Mouse (Mus musculus) heart, adult 18-20 months (tissue): ENCODE measurements at regions not wholly inside any gene's neighbourhood (a gene's known extent, or its start where the extent isn't known, plus 50 kb on each side); places are given as distances from the start of the nearest gene placed in this dataset.
A peak's percentile ranks its signal among the peaks of the same experiment; 100 is the strongest.

ENCODE experiments used
- DNase-seq, 2 experiments: peaks; one replicate each; pipeline ENCODE4 v3.0.0; 2021 to 2022; ENCODE audit warnings: mixed read lengths in 1 of 2

DNA sequence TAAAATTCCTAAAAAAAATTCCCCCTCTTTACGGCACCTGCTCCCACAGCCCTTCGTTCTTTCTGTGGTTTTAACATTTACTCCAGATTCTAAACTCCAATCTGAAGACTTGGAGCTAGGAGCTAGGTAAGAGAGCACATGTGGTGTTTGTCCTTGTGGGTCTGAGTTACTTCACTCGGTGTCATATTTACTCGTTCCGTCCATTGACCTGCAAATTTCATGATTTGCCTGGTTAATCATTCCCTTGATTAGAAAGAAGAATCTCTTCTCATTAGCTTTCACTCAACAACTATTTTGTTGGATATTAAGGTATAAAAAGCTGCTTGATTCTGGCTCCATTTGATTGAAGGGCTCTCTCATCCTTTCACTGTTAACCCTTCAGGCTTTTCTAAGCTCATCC is 231.6 kb upstream of the Hs6st1 start:
- no peak for DNase-seq

DNA sequence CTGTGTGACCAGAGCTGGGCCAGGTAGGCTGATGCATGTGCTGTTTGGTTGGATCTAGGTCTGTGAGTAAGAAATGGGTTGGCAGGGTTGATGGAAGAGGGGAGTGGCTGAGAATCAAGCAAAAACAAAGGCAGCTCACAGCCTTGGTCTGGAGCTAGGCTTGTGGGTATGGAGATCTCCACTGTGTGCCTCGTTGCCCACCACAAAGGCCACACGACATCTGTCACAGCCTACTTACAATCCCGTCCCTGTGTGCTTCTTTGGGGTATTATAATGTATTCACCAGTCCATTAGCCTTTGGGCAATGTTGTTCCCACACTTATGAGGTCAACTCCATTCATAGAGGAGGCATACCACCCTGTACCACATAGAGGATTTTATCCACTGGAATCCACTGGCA is 229.6 kb upstream of the Hs6st1 start:
- DNase-seq, result no peak

DNA sequence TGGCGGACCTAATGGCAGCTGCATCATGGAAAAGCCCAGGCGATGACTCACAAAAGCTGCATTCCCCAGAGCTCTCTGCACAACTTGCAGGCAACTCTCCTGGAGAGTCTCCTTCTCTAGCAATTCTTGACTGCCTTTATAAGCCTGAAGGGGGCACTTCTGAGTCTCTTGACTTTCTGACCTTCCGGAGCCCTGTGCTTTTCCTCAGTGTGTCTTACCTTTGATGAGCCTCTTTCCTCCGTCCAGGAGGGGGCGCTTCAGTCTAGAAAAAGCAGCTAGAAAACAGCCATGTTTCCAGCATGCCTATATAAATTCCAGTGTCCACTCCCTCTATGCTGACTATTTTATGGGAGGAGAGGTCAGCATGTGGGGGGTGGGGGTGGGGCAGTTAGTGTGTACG is 228.8 kb upstream of the Hs6st1 start:
- DNase-seq, result peak; percentile 44 to 74

DNA sequence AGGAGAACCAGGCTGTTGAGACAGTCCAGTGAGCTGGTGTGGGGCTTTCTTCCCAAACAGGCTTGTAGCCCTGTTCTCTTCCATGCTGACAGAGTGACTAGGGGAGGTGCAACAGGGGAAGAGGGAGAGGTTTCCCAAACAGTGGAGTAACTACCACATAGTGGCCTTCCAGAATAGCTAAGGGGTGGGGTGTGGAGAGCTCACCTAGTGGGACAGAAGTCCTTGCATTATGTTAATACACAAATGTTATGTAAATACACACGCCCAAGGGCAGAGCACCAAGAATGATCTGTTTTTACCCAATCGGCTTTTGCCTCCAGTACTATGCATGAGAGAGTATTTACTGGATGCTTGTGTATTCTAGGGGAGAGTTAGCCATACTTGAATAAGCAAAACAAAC is 226.6 kb upstream of the Hs6st1 start:
- DNase-seq, result no peak

DNA sequence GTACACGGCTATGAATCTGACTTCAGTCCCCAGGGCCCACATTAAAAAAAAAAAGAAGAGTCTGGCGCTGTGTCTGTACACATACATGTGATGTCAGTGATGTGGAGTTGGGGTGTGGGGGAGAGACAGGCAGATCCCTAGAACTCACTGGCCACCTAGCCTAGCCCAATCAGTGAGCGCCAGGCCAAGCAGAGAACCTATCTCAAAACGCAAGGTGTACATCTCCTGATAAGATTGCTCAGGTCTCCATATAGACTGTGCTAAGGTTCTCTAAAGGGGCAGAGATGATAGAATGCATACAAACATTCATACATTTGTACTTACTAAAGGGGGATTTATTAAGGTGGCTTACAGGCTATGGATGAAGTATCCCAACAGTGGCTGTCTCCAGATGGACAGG is 225.5 kb upstream of the Hs6st1 start:
- DNase-seq, result no peak

DNA sequence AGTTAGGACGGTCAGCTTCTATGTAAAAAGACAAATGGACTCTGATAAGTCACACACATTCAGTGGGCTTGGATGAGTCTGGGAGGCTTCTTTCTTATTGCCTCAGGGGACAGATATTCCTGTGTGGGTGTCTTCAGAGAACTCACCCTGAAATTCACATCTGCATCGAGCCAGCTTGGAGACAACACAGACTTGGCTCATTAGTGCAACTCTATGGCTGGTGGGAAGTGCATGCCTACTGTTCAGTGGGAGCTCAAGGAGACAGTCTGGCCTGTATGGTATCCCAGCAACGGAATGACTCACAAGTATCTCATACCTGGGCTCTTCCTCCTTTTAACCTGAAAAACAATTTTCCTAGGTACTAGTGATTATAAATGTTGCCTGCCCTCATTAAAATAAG is 224.6 kb upstream of the Hs6st1 start:
- no peak for DNase-seq

DNA sequence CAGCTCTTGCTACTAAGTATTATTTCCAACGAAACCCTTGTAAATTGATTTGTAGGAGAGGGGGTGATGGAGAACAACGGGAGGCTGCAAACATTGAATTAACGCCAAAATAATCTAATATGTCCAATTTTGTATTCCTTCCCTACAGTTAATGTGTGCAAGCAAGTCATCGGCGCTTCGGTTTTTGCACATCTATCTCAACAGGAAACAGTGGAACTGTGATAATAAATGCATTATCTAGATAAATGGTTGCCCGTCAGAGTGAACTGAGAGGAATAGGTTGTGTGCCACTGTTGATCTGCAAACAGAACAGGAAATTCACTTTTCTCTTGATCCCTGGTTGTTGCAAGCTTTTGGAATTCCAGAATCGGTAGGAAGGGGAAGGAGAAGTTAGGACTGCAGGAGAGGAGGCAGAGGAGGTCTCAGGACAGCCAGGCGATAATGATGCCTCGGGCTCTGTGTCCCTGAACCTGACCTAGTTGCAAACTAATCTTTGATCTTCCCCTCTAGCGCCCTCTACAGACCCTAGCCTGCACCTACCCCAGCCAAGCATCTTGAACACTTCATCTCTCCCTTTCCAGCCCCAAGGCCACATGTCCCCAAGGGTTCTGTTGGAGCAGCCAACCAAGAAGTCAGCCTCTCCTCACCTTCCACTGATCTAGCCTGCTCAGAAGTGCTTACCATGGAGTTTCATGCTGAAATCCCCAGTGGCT is 221.8 kb upstream of the Hs6st1 start:
- peak in 1 of 2 experiments; percentile 31 for DNase-seq

DNA sequence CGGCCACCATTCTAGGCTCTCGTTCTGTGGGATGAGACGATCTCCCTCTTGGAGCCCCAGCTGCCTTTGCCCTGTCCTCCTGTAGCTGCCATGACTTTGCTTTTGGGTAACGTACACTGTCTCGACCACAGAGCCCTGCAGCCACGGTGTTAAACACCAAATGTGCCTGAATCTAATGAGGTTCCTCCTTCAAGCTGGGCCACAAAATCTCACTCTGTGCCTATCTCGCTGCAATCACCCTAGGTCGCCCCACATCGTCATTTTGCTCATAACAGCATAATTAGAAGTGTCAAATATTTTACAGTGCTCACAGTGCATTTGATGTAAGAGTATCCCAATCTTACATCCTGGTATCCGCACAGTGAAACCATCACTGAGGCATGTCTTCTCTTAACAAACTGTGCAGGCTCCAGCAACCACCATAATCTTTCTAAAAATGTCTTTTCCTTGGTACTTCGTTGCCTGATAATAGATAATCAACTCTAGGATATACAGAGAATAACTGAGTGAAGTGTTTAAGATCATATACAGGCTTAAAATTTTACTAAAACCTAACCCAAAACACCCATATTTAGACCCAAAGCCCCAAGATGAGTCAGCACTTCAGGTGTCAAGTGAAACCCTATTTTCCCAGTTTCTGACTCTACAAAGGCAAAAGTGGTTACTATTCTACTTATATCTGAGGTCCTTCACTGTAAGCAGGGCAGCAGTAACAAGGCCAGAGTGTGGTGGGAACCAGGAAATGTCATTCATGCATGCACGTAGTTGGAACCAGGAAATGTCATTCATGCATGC is 219.8 kb upstream of the Hs6st1 start:
- DNase-seq, result no peak

DNA sequence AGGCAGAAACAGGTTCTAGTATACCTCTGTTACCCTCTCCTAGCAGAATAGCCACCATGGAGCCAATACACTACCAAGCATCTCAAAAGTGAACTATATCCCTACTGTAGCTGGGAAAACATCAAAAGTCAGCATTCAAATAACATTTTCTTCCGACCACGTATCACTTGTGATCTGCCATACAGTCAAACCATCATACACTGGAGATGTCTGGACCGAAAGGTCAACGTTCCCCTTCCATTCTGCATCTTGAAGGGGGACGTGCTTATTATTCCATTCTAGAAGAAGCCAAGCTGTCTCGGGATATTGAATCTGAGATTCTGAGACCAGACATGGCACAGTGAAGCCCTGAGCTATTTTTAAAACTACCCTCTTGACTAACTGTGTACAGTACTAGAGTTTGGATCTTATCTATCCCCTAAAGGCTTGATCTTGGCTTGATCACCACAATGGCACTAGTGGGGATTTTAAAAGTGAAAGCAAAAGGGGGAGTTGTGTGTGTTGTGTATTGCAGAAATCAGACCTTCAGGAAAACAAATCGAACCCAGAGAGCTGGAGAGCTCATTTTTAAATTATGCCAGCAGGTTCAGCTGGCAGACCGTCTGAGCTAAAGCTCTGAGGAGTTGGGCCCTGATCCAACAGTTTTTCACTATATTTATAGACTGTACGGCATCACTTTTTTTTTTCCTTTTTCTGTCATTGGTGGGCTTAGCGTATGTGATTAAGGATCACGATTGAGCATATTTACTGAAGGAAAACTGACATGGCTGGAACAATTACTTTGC is 218.6 kb upstream of the Hs6st1 start:
- DNase-seq, result peak in 1 of 2 experiments; percentile 16

DNA sequence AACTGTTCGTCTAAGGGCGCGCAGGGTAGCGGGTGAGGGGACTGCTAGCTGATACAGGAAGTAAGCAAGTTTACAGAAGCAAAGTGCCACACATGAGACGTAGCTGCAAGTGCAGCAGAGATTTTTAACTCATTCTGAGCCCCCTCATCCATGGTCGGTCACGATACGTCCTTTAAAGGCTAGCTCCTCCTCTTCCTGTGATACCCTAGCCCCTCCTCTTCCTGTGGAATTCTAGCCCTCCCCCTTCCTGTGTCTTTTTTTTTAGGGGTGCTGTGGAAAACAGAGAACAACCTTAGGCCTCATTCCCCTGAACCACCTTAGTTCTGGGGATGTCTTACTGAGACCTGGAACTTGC is 218.0 kb upstream of the Hs6st1 start:
- DNase-seq, result peak; percentile 12 to 22

DNA sequence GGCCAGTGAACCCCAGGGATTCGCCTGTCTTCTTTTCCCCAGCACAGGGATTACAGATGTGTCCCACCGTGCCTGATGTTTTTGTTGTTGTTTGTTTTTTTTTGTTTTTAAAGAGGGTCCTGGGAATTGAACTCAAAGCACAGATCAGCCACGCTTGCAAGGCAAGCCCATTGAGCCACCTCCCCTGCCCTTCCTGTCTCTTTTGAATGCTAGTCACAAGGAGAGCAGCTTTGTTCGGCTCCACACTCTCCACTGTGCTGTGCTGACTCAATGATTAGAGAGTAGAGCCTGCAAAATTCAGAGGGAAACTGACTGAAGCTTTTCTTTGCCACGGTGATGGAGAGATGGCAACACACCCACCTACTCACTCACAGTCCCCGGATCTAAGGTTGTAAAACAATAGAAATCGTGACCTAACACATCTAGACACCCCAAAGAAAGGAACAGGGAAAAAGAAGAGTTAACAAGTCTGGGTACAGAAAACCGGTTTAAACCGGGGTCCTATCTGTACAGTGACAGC is 217.6 kb upstream of the Hs6st1 start:
- DNase-seq, result no peak

DNA sequence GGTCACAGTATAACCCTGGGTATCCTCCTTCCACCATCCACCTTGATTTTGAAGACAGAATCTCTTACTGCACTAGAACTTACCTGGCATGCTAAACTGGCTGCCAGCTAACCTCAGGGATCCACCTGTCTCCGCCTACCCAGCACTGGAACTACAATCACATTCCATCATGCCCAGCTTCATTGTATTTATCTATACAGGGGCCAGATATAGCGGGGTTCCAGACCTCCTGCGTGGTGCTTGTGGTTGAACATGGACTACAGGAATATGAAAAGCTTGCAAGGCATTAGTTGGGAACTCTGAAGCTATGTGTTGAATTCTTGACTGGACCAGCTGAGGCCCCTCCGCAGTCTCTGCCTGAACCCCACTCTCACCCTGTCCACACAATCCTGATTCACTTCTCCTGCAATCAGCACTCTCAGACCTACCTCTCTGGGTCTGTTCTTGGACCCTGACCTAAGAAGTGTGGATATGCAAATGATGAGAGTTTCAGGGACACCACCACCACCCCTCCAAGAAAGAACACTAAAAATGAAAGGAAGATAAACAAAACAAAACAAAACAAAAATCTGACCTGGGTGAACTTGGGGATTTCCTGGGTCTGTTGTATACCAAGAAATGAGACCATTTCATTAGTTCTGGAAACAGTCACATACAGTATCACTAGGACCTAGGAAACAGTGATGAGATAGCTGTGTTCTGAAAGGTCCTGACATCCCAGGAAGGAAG is 216.4 kb upstream of the Hs6st1 start:
- no peak for DNase-seq

DNA sequence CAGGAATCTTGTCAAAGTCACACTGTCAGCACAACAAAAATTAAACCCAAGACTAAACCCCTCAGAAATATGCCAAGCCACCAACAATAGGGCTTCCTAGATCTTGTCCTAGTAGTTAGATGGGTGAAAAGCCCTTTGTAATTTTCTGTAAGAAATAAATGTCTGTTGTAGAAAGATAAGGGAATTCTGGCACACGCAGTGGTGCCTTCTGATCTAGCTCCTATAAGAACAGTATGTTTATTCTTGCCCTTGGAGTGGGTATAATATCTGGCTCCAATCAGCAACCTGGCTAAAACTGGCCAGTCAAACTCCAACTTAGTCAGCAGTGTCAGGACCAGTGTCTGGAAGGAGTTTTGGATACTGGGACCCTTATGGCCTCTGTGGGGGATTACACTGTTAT is 215.2 kb upstream of the Hs6st1 start:
- DNase-seq, result no peak

DNA sequence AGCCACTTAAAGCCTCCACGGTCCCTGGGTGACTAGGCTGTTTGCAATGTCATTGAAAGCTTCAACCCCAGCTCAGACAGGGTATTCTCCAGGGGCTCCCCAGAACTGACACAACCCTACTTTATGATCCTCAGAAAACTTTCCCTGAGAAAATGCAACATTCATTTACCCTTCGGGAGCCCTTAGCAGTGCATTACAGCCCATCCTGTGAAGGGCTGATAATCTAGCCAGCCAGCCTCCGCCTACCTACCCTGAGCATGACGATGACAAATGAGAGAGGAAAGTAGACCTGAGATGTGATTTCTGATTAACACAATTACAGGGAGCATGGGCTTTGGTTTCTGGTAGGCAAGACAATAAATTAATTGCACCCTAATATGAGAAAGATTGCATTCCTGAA is 212.6 kb upstream of the Hs6st1 start:
- no peak for DNase-seq

DNA sequence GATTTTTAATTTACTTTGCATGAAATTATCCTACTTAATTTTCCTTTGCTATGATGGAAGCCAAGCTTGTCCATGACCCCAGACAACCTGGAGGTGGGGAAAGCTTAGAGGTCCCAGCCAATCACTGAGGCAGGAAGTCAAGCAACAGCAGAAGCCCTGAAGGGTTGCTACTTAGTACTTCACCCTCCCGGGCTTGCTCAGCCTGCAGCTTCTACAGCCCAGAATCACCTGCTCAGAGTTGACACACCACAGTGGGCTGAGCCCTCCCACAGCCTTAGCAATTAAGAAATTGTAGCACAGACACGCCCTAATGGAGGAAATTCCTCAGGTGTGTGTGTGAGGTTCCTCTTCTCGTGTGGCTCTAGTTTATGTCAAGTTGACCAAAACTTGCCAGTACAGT is 209.9 kb upstream of the Hs6st1 start:
- DNase-seq, result no peak

DNA sequence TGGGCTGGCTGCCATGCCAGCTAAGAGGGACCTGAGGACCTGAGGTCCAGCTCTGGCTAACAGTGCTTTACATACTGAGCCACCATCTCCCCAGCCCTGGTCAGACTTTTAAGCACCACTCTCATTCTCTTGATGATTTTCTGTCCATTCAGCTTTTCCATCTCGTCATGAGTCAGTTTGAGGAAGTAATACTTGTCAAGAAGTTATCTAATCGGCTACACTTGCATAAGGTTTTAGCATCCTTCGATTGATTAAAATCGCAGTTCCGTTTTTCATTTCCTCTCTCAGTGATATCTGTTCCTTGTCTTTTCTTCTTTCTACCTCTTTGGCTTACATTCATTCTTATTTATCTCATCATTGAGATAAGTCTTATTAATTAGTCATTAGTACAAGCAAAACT is 207.4 kb upstream of the Hs6st1 start:
- no peak for DNase-seq

DNA sequence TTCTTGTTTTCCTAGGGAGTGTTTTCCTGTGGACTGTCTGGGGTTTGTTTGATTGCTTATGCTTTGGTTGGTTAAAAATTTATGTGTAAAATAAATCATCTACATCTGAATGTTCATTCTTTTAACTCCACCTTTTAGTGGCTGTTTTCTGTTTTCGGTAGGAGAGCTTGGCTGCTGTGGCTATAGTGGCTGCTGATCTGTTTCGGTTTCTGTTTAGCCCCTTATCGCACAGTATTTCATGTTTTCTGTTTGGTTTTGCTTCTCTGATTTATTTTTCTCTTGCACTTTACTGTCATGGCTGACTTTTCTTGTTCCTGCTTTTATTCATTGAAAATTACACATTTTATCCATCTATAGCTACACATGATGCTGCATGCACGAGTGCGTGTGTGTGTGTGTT is 206.0 kb upstream of the Hs6st1 start:
- no peak for DNase-seq

DNA sequence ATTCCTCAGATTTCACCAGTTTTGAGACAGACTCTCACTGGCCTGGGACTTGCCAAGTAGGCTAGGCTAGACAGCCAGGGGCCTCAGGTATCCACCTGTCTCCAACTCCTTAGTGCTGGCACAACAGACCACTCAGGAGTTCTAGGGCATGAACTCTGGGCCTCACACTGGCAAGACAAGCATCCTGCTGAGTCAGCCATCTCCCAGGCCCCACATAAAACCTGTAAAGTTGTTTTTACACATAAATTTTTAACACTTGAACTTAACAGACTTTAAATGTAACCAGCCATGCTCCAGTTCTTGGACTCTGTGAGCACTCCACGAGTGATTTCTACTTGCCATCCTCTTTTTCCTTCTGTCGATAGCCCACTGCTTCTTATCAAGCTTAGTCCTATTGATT is 205.5 kb upstream of the Hs6st1 start:
- DNase-seq, result no peak

DNA sequence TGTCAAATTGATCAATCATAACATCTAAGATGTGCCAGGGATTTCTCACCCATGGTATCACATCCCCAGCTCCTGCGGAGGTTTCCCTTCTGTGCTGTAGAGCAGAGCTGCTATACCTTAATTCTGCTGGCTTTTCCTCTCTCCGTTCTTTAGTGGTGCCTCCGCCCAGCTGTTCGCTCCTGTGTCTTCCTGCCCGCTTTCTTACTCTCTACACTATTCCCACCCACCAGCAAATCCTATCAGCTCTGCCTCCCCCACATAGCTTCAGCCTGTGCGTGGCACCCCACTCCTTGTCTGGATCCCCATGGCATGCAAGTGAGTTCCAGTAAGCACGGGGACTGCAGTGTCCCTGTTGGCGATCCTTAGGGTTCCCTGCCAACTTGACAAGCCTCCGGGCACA is 204.0 kb upstream of the Hs6st1 start:
- no peak for DNase-seq

DNA sequence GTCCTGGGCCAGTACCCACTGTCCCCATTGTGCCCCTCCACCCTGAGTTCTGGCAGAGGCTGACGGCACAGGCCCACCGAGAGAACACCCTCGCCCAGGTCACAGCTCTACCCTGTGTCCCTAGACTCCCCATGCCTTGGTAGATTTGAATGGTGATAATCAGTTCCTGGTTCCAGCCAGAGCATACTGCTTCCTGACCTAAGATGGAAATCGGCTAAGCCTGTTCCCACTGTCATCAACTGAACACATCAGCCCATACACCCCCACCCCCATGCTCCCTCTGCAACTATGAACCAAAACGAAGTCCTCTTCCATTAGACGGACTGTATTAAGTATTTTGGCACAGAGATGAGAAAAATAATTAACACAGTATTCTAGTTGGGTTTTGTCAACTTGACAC is 202.9 kb upstream of the Hs6st1 start:
- no peak for DNase-seq

DNA sequence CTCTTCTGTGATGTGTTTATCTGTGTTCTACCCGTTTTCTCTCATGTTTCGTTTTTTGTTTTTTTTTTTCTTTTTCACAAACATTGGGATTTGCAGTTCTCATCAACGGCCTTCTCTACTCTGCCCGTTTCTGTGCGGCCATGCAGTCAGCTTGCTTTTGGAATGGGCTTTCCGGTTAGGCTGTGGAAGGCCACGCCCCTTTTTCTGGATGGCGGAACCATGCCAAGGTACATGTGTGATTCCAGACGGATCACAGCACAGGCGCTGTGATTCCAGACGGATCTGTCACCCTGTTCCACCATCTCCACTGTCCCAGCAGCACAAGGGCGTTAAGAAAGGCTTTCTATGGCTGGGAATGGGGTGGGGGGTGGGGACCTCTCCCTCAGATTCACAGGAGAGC is 201.6 kb upstream of the Hs6st1 start:
- no peak for DNase-seq

DNA sequence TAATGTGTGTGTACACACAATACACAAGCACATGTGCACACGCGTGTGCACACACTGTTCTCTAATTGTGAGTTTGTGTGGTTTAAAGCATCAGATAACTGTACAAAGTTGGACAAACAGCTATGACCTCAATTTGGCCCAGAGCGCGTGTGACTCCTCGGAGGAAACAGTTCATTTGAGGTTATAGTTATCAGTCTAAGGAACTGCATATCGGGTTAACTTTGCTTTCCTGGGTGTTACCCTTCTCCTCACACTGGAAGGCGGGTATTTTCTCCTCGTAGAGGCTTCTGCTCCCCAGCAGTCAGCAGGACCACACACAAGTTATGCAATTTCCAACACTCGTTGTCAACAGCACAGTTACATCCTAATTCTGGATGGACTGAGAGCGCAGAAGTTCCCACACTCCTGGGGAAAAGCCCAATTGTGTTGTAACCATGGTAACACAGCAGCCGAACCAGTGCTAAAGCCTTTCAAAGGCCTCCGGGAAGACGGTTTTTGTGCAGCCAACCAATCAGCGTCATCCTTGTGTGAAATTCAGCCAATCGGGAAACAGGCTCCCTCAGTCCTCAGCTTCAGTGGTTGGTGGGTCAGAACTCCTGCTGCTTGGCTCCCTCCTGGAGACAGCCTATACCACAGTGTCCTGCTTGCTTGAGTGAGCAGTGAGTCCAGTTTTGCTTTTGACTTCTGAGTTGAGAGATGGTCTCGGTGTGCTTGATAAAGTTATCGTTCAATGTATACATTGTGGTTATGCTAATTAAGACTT is 198.6 kb upstream of the Hs6st1 start:
- DNase-seq, result peak; percentile 76 to 90
